Mouse (Mus musculus): ENCODE measurements around the gene Cd300lg.

DNA sequence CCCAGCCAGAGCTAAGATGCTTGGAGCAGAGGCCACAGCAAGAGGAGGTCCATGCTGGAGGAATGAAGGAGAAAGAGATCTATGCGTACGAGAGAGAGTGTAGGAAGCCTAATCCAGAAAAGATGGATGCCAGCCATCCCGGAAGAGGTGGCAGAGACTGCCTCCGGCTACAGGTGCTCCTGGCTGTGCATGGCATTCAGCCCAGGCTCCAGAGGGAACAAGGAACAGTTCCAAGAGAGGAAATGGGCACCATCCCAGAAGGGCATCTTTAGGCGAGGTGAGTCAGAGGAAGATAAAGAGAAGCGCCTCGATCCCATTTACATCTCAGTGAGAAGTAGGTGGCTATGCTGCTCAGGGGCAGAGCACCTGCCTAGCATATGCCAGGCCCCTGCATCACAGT lies 10.2 kb upstream of the Cd300lg start:
- no peak for TF ChIP-seq CTCF (IDR thresholded peaks at IDR 0.05; ENCODE audit: control insufficient read depth, insufficient read depth, insufficient replicate concordance, low read depth, low read length)
- no peak for TF ChIP-seq POLR2A (IDR thresholded peaks at IDR 0.05; ENCODE audit: control insufficient read depth, low read depth, low read length)

Measured in testis, adult 2 months (tissue).